Mouse (Mus musculus) liver, embryonic 14.5 days (tissue): ENCODE data around the gene Prim2.

Source experiments
- CTCF ChIP-seq: IDR thresholded peaks from 2 replicates; pipeline ENCODE4 v1.5.1; 2016; ENCODE audit warnings: antibody characterized with exemption, low read depth, control low read depth
- EP300 ChIP-seq: IDR thresholded peaks from 2 replicates; pipeline ENCODE4 v1.6.1; 2016; ENCODE audit warnings: antibody characterized with exemption, low read depth

GRCm38 (mm10) chr1:33717636-33718035, 48.0 kb upstream of the Prim2 start:
- TF ChIP-seq CTCF (no peak), EP300 (no peak)
